Mouse (Mus musculus) kidney, embryonic 16.5 days (tissue): ENCODE data around the gene Elobl. TPM values are rescaled to one million over a fixed set of nuclear protein-coding genes. Genes with fewer than 3 reads are reported as not detected.

Experiments used
- ATAC-seq: fragments of 200-750 bp; cut with Nextera tagmentation; 2 replicates; pipeline ENCODE4 v1.8.0; 2017; ENCODE audit warnings: moderate TSS enrichment; ENCODE audit not compliant: low FRiP score, low TSS enrichment
- H3K27ac ChIP-seq: fragments of 300-500 bp; sonication (generic); 2 replicates; pipeline ENCODE4 v1.5.1; 2014; ENCODE audit warnings: low read length
- H3K27me3 ChIP-seq: fragments of 300-500 bp; sonication (generic); 2 replicates; pipeline ENCODE4 v1.6.1; 2014; ENCODE audit warnings: low read length, control low read depth, mixed read lengths; ENCODE audit not compliant: insufficient read depth
- H3K36me3 ChIP-seq: fragments of 300-500 bp; sonication (generic); 2 replicates; pipeline ENCODE4 v1.6.1; 2014; ENCODE audit warnings: low read length, control low read depth, mixed read lengths; ENCODE audit not compliant: insufficient read depth
- H3K4me1 ChIP-seq: fragments of 300-500 bp; sonication (generic); 2 replicates; pipeline ENCODE4 v1.6.1; 2014; ENCODE audit warnings: low read length, control low read depth, mixed read lengths; ENCODE audit not compliant: insufficient read depth
- H3K4me2 ChIP-seq: fragments of 300-500 bp; sonication (generic); replicated peaks from 2 replicates; pipeline ENCODE4 v1.6.1; 2014; ENCODE audit warnings: low read depth, low read length
- H3K4me3 ChIP-seq: fragments of 300-500 bp; sonication (generic); 2 replicates; pipeline ENCODE4 v1.5.1; 2014; ENCODE audit warnings: mild to moderate bottlenecking, low read length
- H3K9ac ChIP-seq: fragments of 300-500 bp; sonication (generic); replicated peaks from 2 replicates; pipeline ENCODE4 v1.6.1; 2014; ENCODE audit warnings: low read length
- H3K9me3 ChIP-seq: fragments of 300-500 bp; sonication (generic); 2 replicates; pipeline ENCODE4 v1.6.1; 2016; ENCODE audit warnings: low read length, control low read depth
- WGBS: fragments of 180-500 bp; shearing (Covaris S2); extraction: QIAGEN DNeasy Blood & Tissue Kit; methylation state at CpG from one replicate; pipeline ENCODE4 v1.1.7; 2014; 5-methylcytosine and 5-hydroxymethylcytosine counted together
- polyA plus RNA-seq: library from polyadenylated mRNA; unstranded; fragments of >200 nt; fragmentation: Nextera tagmentation; extraction: Ambion mirVana; gene quantifications from 2 replicates; pipeline ENCODE4 v1.2.1, GENCODE M21; 2015

Gene Elobl
- polyA plus RNA-seq, 1 experiment from 2014 or later = not detected

DNA sequence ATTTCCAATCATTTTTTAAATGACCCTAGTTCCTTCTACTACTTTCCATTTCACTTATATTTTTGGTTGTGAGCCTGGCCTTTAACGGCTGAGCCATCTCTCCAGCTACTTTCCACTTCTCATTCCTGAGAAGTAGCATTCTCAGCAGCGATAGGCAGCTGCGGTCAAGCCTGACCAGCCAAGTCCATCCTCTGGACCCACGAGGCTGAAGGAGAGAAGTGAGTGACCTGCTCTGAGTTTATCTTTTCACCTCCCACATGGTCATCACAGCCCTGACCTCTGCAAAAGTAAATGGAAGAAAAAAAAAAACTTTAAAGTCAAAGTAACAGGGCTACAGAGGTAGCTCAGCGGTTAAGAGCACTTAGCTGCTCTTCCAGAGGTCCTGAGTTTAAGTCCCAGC, 40.2 kb downstream of the Elobl start:
- Histone ChIP-seq H3K27ac (no peak overlapping the region), H3K9me3 (no peaks in the 10 kb centered on the region), H3K27me3 (no peaks in the 10 kb centered on the region), H3K4me1 (no peaks in the 10 kb centered on the region), H3K36me3 (peaks cover 49% of the 10 kb centered on the region), H3K9ac (no peak overlapping the region), H3K4me3 (no peak overlapping the region), H3K4me2 (no peak overlapping the region)
- WGBS = 66% methylated on average over 5 of the region's 5 CpGs
- ATAC-seq = no peak

Other genes starting within 250 kb of the Elobl start
- gene Msi2, start 248.4 kb downstream of the Elobl start, polyA plus RNA-seq = 24.3 and 30.0 TPM in 2 replicates
- gene Akap1, start 102.3 kb downstream of the Elobl start, polyA plus RNA-seq = 23.7 and 24.3 TPM in 2 replicates
- gene Scpep1, start 11.5 kb downstream of the Elobl start, polyA plus RNA-seq = 143 and 158 TPM in 2 replicates
- gene Coil, start 3.3 kb upstream of the Elobl start, polyA plus RNA-seq = 16.7 and 17.4 TPM in 2 replicates
- 17.0 and 17.8 TPM in 2 replicates for gene Trim25, start 32.4 kb upstream of the Elobl start, polyA plus RNA-seq
- gene Dgke, start 99.9 kb upstream of the Elobl start, polyA plus RNA-seq = 4.0 and 4.3 TPM in 2 replicates
- gene Gm525, start 106.9 kb upstream of the Elobl start, polyA plus RNA-seq = 0.41 and 0.69 TPM in 2 replicates